Comparison of ENCODE assay signal across 12 mouse cellular contexts in genomic region chr8:77213893-77214464, GRCm38 (mm10).
"Had no signal": no experiment of that assay in that cellular context is flagged by ENCODE, and none has a peak within 500 bp of the region (broad histone marks: within the 10 kb centered on the region; RNA-seq: fewer than 3 reads in every experiment).

No protein-coding gene starts in this region.

- H3K9ac ChIP-seq: limb, embryonic 15.5 days; liver, embryonic 12.5 days; midbrain, embryonic 12.5 days; neural tube, embryonic 13.5 days had no signal

- H3K36me3 ChIP-seq: limb, embryonic 15.5 days; liver, embryonic 12.5 days; midbrain, embryonic 12.5 days; neural tube, embryonic 13.5 days had no signal

- H3K4me1 ChIP-seq: liver, embryonic 12.5 days; neural tube, embryonic 13.5 days had no signal

- H3K4me3 ChIP-seq: limb, embryonic 15.5 days; liver, embryonic 12.5 days; midbrain, embryonic 12.5 days; neural tube, embryonic 13.5 days had no signal

- H3K27me3 ChIP-seq: limb, embryonic 15.5 days; liver, embryonic 12.5 days; midbrain, embryonic 12.5 days; neural tube, embryonic 13.5 days had no signal

- H3K9me3 ChIP-seq: limb, embryonic 15.5 days; liver, embryonic 12.5 days; midbrain, embryonic 12.5 days; neural tube, embryonic 13.5 days had no signal

- DNase-seq: kidney, adult 18-20 months; right cerebral cortex, postnatal 4 days; spleen, adult 18-20 months; thymus, adult 18-20 months; thymus, postnatal 14 days had no signal

- ATAC-seq: inflammation-experienced regulatory T-cells, adult 6 months; liver, embryonic 12.5 days; midbrain, embryonic 16.5 days had no signal

- H3K27ac ChIP-seq: kidney, postnatal 0 days; liver, embryonic 12.5 days; midbrain, embryonic 12.5 days; neural tube, embryonic 13.5 days had no signal

- H3K4me2 ChIP-seq: liver, embryonic 12.5 days; midbrain, embryonic 12.5 days; neural tube, embryonic 13.5 days had no signal
